In the genomic region with DNA sequence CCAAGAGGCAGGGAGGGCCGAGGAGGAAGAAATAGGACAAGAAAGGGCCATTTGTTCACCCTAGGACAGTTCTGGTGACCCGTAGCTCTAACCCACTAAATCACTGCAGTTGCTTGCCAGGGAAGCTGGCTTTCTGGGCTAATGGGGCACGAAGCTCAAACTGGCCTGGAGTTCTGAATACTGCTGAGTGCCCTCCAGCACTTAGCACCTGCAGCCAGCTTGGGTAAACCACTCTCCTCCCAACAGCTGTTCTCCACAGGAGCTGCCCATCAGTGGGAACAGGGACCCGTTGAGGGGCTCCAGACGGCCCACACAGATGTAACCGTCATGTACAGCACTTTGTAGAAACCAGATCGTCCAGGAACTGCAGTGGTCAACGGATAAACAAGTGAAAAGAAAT, we compare ENCODE assay signal across 8 mouse cellular contexts.
A peak's percentile ranks its signal among the peaks of the same experiment; 100 is the strongest.
DNase-seq lines count a peak whose midpoint lies in the region; ATAC-seq and TF ChIP-seq lines count a peak whose summit lies in the region.

No protein-coding gene starts in this region.

- no peak for TF ChIP-seq EP300 in heart, adult 2 months (IDR thresholded peaks at IDR 0.05; ENCODE audit: insufficient read depth, low read depth, low read length)

- TF ChIP-seq POLR2A in heart, adult 2 months (IDR thresholded peaks at IDR 0.05; ENCODE audit: insufficient read depth, low read depth, low read length) = no peak

- H3K4me1 ChIP-seq in heart, adult 2 months (ENCODE audit: control insufficient read depth, insufficient read depth, low read length) = 0 out of 2 replicates have a peak, but pooled peaks cover 1% of the 10 kb centered on the region
- peaks cover 12% of the 10 kb centered on the region for H3K4me1 ChIP-seq in heart, embryonic 11.5 days (ENCODE audit: control insufficient read depth, insufficient read depth, low read length)
- peaks cover 28% of the 10 kb centered on the region for H3K4me1 ChIP-seq in embryonic facial prominence, embryonic 12.5 days
- peaks cover 30% of the 10 kb centered on the region for H3K4me1 ChIP-seq in kidney, embryonic 15.5 days
- 0 out of 2 replicates have a peak, but pooled peaks cover 6% of the 10 kb centered on the region for H3K4me1 ChIP-seq in neural tube, embryonic 11.5 days (ENCODE audit: control insufficient read depth, insufficient read depth, low read length)

- H3K9ac ChIP-seq in heart, adult 2 months (ENCODE audit: low read depth, low read length) = no peak overlapping the region
- H3K9ac ChIP-seq in heart, embryonic 11.5 days (ENCODE audit: low read depth, low read length) = no peak overlapping the region
- no peak overlapping the region for H3K9ac ChIP-seq in embryonic facial prominence, embryonic 12.5 days
- H3K9ac ChIP-seq in kidney, embryonic 15.5 days = no peak overlapping the region
- no peak overlapping the region for H3K9ac ChIP-seq in neural tube, embryonic 11.5 days (ENCODE audit: low read length)

- 53% methylated on average over 8 of the region's 8 CpGs for WGBS in heart, adult 2 months
- 44% methylated on average over 8 of the region's 8 CpGs for WGBS in heart, embryonic 11.5 days (ENCODE audit: insufficient replicate concordance)
- 12% methylated on average over 8 of the region's 8 CpGs for WGBS in embryonic facial prominence, embryonic 12.5 days
- WGBS in kidney, embryonic 15.5 days = 19% methylated on average over 8 of the region's 8 CpGs
- 22% methylated on average over 8 of the region's 8 CpGs for WGBS in neural tube, embryonic 11.5 days

- H3K4me3 ChIP-seq in heart, adult 2 months = no peak overlapping the region
- no peak overlapping the region for H3K4me3 ChIP-seq in heart, embryonic 11.5 days (ENCODE audit: low read depth, low read length)
- H3K4me3 ChIP-seq in embryonic facial prominence, embryonic 12.5 days = no peak overlapping the region
- H3K4me3 ChIP-seq in kidney, embryonic 15.5 days (replicated peaks) = no peak overlapping the region
- H3K4me3 ChIP-seq in neural tube, embryonic 11.5 days (ENCODE audit: low read depth, low read length) = no peak overlapping the region

- no peaks in the 10 kb centered on the region for H3K27me3 ChIP-seq in heart, adult 2 months (ENCODE audit: control insufficient read depth, insufficient read depth, low read length)
- H3K27me3 ChIP-seq in heart, embryonic 11.5 days (ENCODE audit: control insufficient read depth, insufficient read depth, low read length) = no peaks in the 10 kb centered on the region
- H3K27me3 ChIP-seq in embryonic facial prominence, embryonic 12.5 days = no peaks in the 10 kb centered on the region
- no peaks in the 10 kb centered on the region for H3K27me3 ChIP-seq in kidney, embryonic 15.5 days
- H3K27me3 ChIP-seq in neural tube, embryonic 11.5 days (ENCODE audit: control insufficient read depth, insufficient read depth, low read length) = no peaks in the 10 kb centered on the region

- H3K36me3 ChIP-seq in heart, adult 2 months (ENCODE audit: control insufficient read depth, insufficient read depth, low read length) = no peaks in the 10 kb centered on the region
- no peaks in the 10 kb centered on the region; the same call in 1 of the 2 replicates for H3K36me3 ChIP-seq in heart, embryonic 11.5 days (ENCODE audit: control insufficient read depth, insufficient read depth, low read length)
- no peaks in the 10 kb centered on the region for H3K36me3 ChIP-seq in embryonic facial prominence, embryonic 12.5 days
- peaks cover 8% of the 10 kb centered on the region; the same call in 1 of the 2 replicates for H3K36me3 ChIP-seq in kidney, embryonic 15.5 days
- no peaks in the 10 kb centered on the region for H3K36me3 ChIP-seq in neural tube, embryonic 11.5 days (ENCODE audit: control insufficient read depth, insufficient read depth, low read length)

- H3K4me2 ChIP-seq in heart, embryonic 11.5 days = no peak overlapping the region
- H3K4me2 ChIP-seq in embryonic facial prominence, embryonic 12.5 days (replicated peaks) = no peak overlapping the region
- no peak overlapping the region for H3K4me2 ChIP-seq in kidney, embryonic 15.5 days
- H3K4me2 ChIP-seq in neural tube, embryonic 11.5 days (ENCODE audit: low read depth) = no peak overlapping the region

- peak; percentile 3 to 21 for DNase-seq in heart, adult 2 months
- DNase-seq in neural tube, embryonic 11.5 days (ENCODE audit: low spot score) = peak; percentile 37
- no peak for DNase-seq in right cerebral cortex, postnatal 4 days
- no peak for DNase-seq in left cerebral cortex, postnatal 14 days (ENCODE audit: low spot score in 2 of 2)
- DNase-seq in thymus, postnatal 14 days = no peak

- H3K9me3 ChIP-seq in heart, embryonic 11.5 days (replicated peaks; ENCODE audit: control insufficient read depth, low read length) = no peaks in the 10 kb centered on the region
- H3K9me3 ChIP-seq in embryonic facial prominence, embryonic 12.5 days = no peaks in the 10 kb centered on the region
- H3K9me3 ChIP-seq in kidney, embryonic 15.5 days (replicated peaks) = no peaks in the 10 kb centered on the region
- no peaks in the 10 kb centered on the region for H3K9me3 ChIP-seq in neural tube, embryonic 11.5 days (ENCODE audit: control insufficient read depth, low read length)

- H3K27ac ChIP-seq in heart, adult 2 months = no peak overlapping the region
- H3K27ac ChIP-seq in heart, embryonic 11.5 days (ENCODE audit: low read depth, low read length) = no peak overlapping the region
- H3K27ac ChIP-seq in embryonic facial prominence, embryonic 12.5 days = peak overlapping the region; percentile 83
- H3K27ac ChIP-seq in kidney, embryonic 15.5 days = peak overlapping the region; percentile 57; the same call in 1 of the 2 replicates
- no peak overlapping the region for H3K27ac ChIP-seq in neural tube, embryonic 11.5 days (ENCODE audit: low read depth, low read length)

- TF ChIP-seq CTCF in heart, adult 2 months (IDR thresholded peaks at IDR 0.05) = no peak

- H3K79me2 ChIP-seq in heart, adult 2 months (replicated peaks; ENCODE audit: control insufficient read depth, insufficient read depth, low read length) = no peaks in the 10 kb centered on the region

- no peak for ATAC-seq in heart, embryonic 11.5 days (replicated peaks; ENCODE audit: insufficient number of reproducible peaks, low FRiP score, low TSS enrichment)
- ATAC-seq in embryonic facial prominence, embryonic 12.5 days (ENCODE audit: insufficient number of reproducible peaks, insufficient read depth, low FRiP score, low TSS enrichment) = no peak
- ATAC-seq in kidney, embryonic 15.5 days (replicated peaks; ENCODE audit: low FRiP score) = peak; percentile 95
- ATAC-seq in neural tube, embryonic 11.5 days (ENCODE audit: insufficient read depth, low FRiP score, low TSS enrichment) = no peak

- intact Hi-C loops in heart, adult 2 months (cut with DNase I) = no loop called here
- intact Hi-C loops in left cerebral cortex, postnatal 14 days (cut with DNase I) = no loop called here

Comparison
In these comparisons a context has a peak if more than half of its experiments do, and no peak if none do; other contexts are left out.
1. DNase-seq: peak in heart, adult 2 months (2 of 2) and neural tube, embryonic 11.5 days (single experiment); none in right cerebral cortex, postnatal 4 days (single experiment), left cerebral cortex, postnatal 14 days (0 of 2) and thymus, postnatal 14 days (single experiment).
2. H3K27ac ChIP-seq: peak in embryonic facial prominence, embryonic 12.5 days (single experiment) and kidney, embryonic 15.5 days (single experiment); none in heart, adult 2 months (single experiment), heart, embryonic 11.5 days (single experiment) and neural tube, embryonic 11.5 days (single experiment).